Mouse (Mus musculus) hindbrain, embryonic 14.5 days (tissue): ENCODE data around the gene Tarsl2. TPM values are rescaled to one million over a fixed set of nuclear protein-coding genes. Genes with fewer than 3 reads are reported as not detected.

ENCODE experiments used
- ATAC-seq: fragments of 200-750 bp; cut with Nextera tagmentation; 2 replicates; pipeline ENCODE4 v1.8.0; 2017; ENCODE audit warnings: moderate number of reproducible peaks, mild to moderate bottlenecking, moderate TSS enrichment, moderate library complexity; ENCODE audit not compliant: low FRiP score
- DNase-seq: peaks from one replicate; pipeline ENCODE4 v3.0.0-alpha.2; 2015; ENCODE audit warnings: low spot score
- H3K27ac ChIP-seq: fragments of 300-500 bp; sonication (generic); 2 replicates; pipeline ENCODE4 v1.5.1; 2014; ENCODE audit warnings: mild to moderate bottlenecking, moderate library complexity
- H3K27me3 ChIP-seq: fragments of 300-500 bp; sonication (generic); 2 replicates; pipeline ENCODE4 v1.6.1; 2014; ENCODE audit warnings: mild to moderate bottlenecking, low read length, mixed read lengths; ENCODE audit not compliant: control insufficient read depth, insufficient read depth
- H3K36me3 ChIP-seq: fragments of 300-500 bp; sonication (generic); replicated peaks from 2 replicates; pipeline ENCODE4 v1.6.1; 2014; ENCODE audit not compliant: control insufficient read depth, insufficient read depth
- H3K4me1 ChIP-seq: fragments of 300-500 bp; sonication (generic); replicated peaks from 2 replicates; pipeline ENCODE4 v1.6.1; 2014; ENCODE audit warnings: antibody characterized with exemption, low read length, mixed read lengths; ENCODE audit not compliant: control insufficient read depth, insufficient read depth
- H3K4me2 ChIP-seq: fragments of 300-500 bp; sonication (generic); replicated peaks from 2 replicates; pipeline ENCODE4 v1.6.1; 2014; ENCODE audit warnings: mild to moderate bottlenecking, moderate library complexity
- H3K4me3 ChIP-seq: fragments of 300-500 bp; sonication (generic); replicated peaks from 2 replicates; pipeline ENCODE4 v1.5.1; 2014; ENCODE audit warnings: mild to moderate bottlenecking, low read length
- H3K9ac ChIP-seq: fragments of 300-500 bp; sonication (generic); 2 replicates; pipeline ENCODE4 v1.6.1; 2014
- H3K9me3 ChIP-seq: fragments of 300-500 bp; sonication (generic); 2 replicates; pipeline ENCODE4 v1.6.1; 2016; ENCODE audit warnings: low read length; ENCODE audit not compliant: control insufficient read depth
- WGBS: fragments of 180-500 bp; shearing (Covaris S2); extraction: QIAGEN DNeasy Blood & Tissue Kit; methylation state at CpG from one replicate; pipeline ENCODE4 v1.1.7; 2014; 5-methylcytosine and 5-hydroxymethylcytosine counted together
- polyA plus RNA-seq: library from polyadenylated mRNA; unstranded; fragments of >200 nt; fragmentation: Nextera tagmentation; extraction: Ambion mirVana; gene quantifications from 2 replicates; pipeline ENCODE4 v1.2.1, GENCODE M21; 2014

Gene Tarsl2
- polyA plus RNA-seq, 1 experiment from 2014 or later = 23.7 TPM

DNA sequence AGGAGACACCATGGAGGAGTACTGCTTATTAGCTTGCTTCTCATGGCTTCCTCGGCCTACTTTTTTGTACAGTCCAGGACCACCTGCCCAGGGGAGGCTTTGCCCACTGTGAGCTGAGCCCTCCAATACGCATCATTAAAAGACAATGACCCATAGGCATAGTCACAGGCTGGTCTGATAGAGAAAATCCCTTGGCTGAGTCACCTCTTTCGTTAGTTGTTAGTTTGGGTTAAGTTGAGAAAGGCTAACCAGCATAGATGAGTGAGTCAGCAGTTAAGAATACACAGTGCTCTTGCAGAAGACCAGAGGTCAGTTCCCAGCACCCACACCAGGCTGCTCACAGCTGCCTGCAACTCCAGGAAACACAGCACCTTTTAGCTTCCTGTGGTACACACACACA lies 21.4 kb upstream of the Tarsl2 start:
- 82% methylated on average over 3 of the region's 3 CpGs for WGBS
- no peaks in the 10 kb centered on the region for H3K36me3 ChIP-seq
- H3K4me3 ChIP-seq = no peak overlapping the region
- H3K4me2 ChIP-seq = no peak overlapping the region
- no peak for DNase-seq
- no peak overlapping the region for H3K27ac ChIP-seq
- H3K27me3 ChIP-seq = no peaks in the 10 kb centered on the region
- H3K9ac ChIP-seq = no peak overlapping the region
- H3K9me3 ChIP-seq = no peaks in the 10 kb centered on the region
- no peaks in the 10 kb centered on the region for H3K4me1 ChIP-seq
- no peak for ATAC-seq

DNA sequence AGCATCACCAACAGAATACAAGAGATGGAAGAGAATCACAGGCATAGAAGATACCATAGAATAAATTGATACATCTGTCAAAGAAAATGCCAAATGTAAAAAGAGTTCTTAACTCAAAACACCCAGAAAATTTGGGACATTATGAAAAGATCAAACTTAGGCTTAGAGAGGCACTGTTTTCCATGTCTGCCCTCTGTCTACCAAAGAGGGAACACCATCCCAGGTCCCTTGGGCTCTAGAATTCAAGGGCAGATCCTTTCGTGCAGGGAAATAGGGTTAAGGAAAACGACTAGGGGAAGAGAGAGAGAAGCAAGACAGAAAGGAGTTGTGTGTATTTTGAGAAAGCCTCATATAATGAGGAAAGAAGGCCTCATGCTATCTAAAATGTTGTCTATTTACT lies 19.2 kb upstream of the Tarsl2 start:
- H3K27ac ChIP-seq = no peak overlapping the region
- no peaks in the 10 kb centered on the region for H3K4me1 ChIP-seq
- ATAC-seq (no peak), DNase-seq (no peak)
- no peaks in the 10 kb centered on the region for H3K36me3 ChIP-seq
- 65% methylated on average over 2 of the region's 2 CpGs for WGBS
- no peaks in the 10 kb centered on the region for H3K27me3 ChIP-seq
- H3K9me3 ChIP-seq = no peaks in the 10 kb centered on the region
- H3K4me2 ChIP-seq = no peak overlapping the region
- no peak overlapping the region for H3K9ac ChIP-seq
- H3K4me3 ChIP-seq = no peak overlapping the region

DNA sequence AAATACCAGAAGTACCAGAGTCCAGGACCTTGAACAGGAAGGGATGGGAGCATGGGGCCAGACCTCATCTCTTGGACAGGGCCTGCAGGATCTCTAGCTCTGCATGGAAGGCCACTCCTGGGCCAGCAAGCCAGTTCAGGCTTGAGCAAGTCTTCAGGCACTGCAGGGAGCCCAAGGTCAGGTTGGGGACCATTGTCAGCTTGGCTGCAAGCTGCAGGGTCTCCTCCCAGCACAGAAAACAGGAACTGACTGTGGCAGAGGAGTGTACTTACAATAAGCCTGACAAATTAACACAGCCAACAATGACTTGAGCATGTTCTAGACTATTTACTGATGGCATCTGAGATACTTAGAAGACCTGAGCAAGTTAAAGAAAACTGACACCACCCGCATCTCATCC lies 14.9 kb upstream of the Tarsl2 start:
- H3K4me1 ChIP-seq = no peaks in the 10 kb centered on the region
- no peaks in the 10 kb centered on the region for H3K9me3 ChIP-seq
- H3K27me3 ChIP-seq = no peaks in the 10 kb centered on the region
- DNase-seq (no peak), ATAC-seq (no peak)
- 81% methylated on average over 1 of the region's 1 CpGs for WGBS
- H3K36me3 ChIP-seq = no peaks in the 10 kb centered on the region
- no peak overlapping the region for H3K27ac ChIP-seq
- H3K4me2 ChIP-seq = no peak overlapping the region
- H3K9ac ChIP-seq = no peak overlapping the region
- no peak overlapping the region for H3K4me3 ChIP-seq

DNA sequence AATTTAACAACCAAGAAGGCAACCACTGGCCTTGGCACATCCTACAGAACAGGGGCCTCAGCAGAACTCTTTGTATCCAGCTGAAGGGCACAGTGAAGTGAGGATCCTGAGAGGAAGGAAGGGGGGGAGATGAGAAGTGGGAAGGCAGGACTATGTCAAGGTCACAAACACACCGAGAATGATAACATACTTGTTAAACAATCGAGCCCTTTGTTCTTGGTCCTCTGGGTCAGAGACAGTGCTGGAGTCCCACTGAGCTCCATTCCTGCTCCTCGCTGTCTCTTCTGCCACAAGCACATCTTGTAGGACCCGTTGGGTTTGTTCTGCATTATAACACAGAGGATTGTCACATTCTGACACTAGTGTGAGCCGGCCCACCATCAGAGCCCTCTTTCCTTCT lies 14.0 kb upstream of the Tarsl2 start:
- no peaks in the 10 kb centered on the region for H3K4me1 ChIP-seq
- no peak overlapping the region for H3K4me2 ChIP-seq
- no peak overlapping the region for H3K9ac ChIP-seq
- no peak overlapping the region for H3K4me3 ChIP-seq
- H3K9me3 ChIP-seq = no peaks in the 10 kb centered on the region
- H3K27me3 ChIP-seq = no peaks in the 10 kb centered on the region
- H3K36me3 ChIP-seq = no peaks in the 10 kb centered on the region
- DNase-seq (no peak), ATAC-seq (no peak)
- H3K27ac ChIP-seq = no peak overlapping the region
- WGBS = 56% methylated on average over 5 of the region's 5 CpGs

DNA sequence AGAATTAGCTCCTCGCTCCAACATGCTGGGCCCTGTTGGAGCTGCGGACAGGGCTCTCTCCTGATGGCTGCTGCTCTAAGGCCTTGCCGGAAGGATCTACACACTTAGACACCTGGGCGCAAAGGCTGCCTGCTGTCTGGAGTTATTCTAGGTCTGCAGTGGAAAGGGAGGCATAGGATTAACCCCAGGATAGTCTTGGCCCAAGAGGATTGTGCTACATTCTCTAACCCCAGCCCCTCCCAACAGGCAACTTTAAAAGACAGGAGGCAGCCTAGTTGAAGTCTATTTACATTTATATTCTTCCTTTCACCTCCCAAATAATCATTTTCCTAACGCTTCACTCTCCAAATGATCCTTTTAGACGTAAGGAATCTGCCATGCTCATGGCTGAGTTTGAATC lies 8.9 kb upstream of the Tarsl2 start:
- Histone ChIP-seq H3K9me3 (no peaks in the 10 kb centered on the region), H3K36me3 (no peaks in the 10 kb centered on the region), H3K4me3 (no peak overlapping the region), H3K4me1 (no peaks in the 10 kb centered on the region), H3K9ac (no peak overlapping the region), H3K27me3 (no peaks in the 10 kb centered on the region), H3K4me2 (no peak overlapping the region), H3K27ac (no peak overlapping the region)
- ATAC-seq = no peak
- no peak for DNase-seq
- 87% methylated on average over 6 of the region's 6 CpGs for WGBS

DNA sequence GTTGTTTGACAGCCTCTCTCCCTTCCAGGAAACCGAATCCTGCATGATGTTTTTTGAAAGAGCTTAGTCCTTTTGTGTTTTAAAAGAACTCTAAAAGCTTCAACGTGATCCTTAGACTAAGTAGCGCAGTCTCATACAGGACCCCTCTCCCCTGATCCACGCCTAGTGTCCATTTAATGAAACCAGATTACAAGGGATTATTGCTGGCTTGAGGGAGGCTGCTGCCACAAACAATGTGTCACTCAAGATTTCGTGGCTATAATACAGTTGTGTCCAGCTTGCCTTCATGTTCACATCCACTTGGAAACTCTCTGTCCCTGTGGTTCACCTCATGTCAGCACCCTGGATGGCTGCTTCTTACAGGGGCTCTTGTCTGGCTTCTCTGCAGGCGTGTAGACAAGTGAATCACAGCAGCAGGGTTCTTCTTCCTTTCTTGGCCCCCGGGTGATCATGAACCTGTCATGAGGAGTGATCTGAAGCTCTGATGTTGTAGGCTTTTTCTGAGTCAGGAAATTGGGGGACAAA lies 8.3 kb upstream of the Tarsl2 start:
- Histone ChIP-seq H3K9ac (no peak overlapping the region), H3K27me3 (no peaks in the 10 kb centered on the region), H3K36me3 (no peaks in the 10 kb centered on the region), H3K9me3 (no peaks in the 10 kb centered on the region), H3K4me2 (no peak overlapping the region), H3K4me1 (no peaks in the 10 kb centered on the region), H3K27ac (no peak overlapping the region), H3K4me3 (no peak overlapping the region)
- 70% methylated on average over 7 of the region's 7 CpGs for WGBS
- ATAC-seq = no peak
- no peak for DNase-seq

DNA sequence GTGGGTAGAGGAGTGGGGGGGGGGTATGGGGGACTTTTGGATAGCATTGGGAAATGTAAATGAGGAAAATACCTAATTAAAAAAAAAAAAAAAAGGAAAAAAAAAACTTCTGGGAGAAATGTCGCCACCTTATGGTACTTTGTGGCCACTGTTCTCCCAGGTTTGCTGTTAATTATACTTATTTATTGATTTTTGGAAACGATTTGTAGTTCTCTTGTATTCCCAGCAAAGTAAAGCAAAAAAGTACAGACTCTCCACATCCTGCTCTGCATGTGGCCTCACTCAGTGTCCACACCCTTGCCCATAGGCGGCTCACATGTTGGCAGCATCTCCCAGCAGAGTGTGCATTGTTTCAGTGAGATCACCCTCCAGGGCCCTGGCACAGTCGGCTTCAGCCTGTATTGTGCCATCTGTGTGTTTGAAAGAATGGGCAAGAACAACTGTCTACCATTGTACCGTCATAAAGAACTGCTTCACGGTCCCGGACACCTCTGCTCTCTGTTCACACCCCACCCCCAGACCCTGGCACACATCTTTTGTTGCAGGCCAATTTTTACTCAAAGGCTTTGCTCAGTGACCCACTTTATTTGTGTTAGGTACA lies 6.4 kb upstream of the Tarsl2 start:
- H3K9ac ChIP-seq = no peak overlapping the region
- no peaks in the 10 kb centered on the region for H3K4me1 ChIP-seq
- no peaks in the 10 kb centered on the region for H3K9me3 ChIP-seq
- H3K4me3 ChIP-seq = no peak overlapping the region
- DNase-seq (no peak), ATAC-seq (peak; percentile 60; the same call in 1 of the 2 replicates)
- no peak overlapping the region for H3K4me2 ChIP-seq
- no peaks in the 10 kb centered on the region for H3K36me3 ChIP-seq
- 35% methylated on average over 7 of the region's 7 CpGs for WGBS
- 0 out of 2 replicates have a peak, but pooled peaks cover 5% of the 10 kb centered on the region for H3K27me3 ChIP-seq
- H3K27ac ChIP-seq = no peak overlapping the region

DNA sequence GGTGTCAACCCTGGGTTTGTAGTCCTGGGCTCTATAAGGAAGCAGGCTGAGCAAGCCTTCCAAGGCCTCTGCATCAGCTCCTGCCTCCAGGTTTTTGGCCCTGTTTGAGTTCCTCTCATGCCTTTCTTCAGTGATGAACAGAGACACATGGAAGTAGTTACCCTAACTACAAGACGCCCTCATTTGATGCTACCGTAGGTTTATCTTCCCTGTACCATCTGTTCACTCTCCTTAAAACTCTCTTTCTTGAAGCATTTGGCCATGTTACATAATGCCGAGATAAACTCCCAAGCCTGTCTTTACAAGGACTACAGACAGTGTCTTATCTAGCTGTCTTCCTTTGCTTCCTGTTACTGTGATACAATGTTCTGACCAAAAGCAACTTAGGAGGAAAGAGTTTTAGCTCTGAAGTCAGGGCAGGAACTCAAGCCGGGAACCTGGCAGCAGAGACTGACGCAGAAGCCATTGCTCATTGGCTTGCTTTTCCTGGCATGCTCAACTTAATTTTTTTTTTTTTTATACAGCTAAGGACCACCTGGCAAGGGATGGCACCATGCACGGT lies 4.8 kb upstream of the Tarsl2 start:
- DNase-seq = no peak
- no peak for ATAC-seq
- 82% methylated on average over 6 of the region's 6 CpGs for WGBS

DNA sequence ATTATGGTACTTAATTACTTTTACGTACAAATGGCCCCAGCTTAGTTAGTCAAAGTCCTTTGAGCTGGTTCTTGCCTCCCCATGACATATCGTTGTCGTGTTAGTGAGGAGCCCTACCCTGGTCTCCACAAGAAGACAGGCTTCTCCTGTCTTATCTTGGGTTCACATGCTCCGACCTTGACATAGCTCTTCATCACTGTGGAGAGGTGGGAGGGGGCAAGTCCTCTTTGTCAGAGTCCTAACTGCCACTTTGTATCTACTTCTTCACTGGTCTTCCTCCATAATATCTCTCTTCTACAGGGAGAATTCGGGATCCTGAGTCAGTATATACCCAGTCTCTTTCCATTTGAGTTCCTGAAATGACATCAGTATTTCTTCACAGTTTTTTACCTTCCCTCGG lies 4.0 kb upstream of the Tarsl2 start:
- H3K4me1 ChIP-seq = no peaks in the 10 kb centered on the region
- DNase-seq (no peak), ATAC-seq (no peak)
- no peaks in the 10 kb centered on the region for H3K36me3 ChIP-seq
- H3K27ac ChIP-seq = no peak overlapping the region
- H3K9ac ChIP-seq = no peak overlapping the region
- no peaks in the 10 kb centered on the region for H3K9me3 ChIP-seq
- 0 out of 2 replicates have a peak, but pooled peaks cover 5% of the 10 kb centered on the region for H3K27me3 ChIP-seq
- no peak overlapping the region for H3K4me3 ChIP-seq
- WGBS = 85% methylated on average over 6 of the region's 6 CpGs
- H3K4me2 ChIP-seq = no peak overlapping the region

More for the DNA sequence above, 4.8 kb upstream of the Tarsl2 start:
- Histone ChIP-seq H3K4me3 (no peak overlapping the region), H3K4me2 (no peak overlapping the region), H3K4me1 (no peaks in the 10 kb centered on the region), H3K9me3 (no peaks in the 10 kb centered on the region), H3K9ac (no peak overlapping the region), H3K27me3 (0 out of 2 replicates have a peak, but pooled peaks cover 5% of the 10 kb centered on the region), H3K36me3 (no peaks in the 10 kb centered on the region), H3K27ac (no peak overlapping the region)
